Mouse (Mus musculus): ENCODE measurements around the gene Mcrip1.

Gene Mcrip1

DNA sequence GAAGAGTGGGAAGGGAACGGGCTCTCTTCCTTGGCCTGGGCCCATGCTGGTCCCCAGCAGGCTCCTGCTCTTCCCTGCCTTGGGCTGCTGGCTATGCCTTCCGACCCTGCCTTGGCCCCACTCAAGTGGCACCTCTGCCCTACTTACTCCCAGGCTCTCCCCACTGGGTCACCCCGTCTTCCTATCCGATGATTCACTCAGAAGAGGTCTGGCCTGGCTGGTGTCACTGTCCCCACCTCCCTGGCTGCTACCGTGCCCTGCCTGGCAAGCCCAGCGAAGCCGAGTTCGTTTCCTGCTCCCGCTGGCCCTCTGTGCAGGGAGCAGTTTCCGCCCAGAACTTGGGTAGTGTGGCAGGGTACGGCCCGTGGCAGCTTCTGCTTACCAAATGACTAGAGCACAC is 51.3 kb downstream of the Mcrip1 start:
- Histone ChIP-seq H3K36me3 (ENCODE audit: insufficient read depth, low read length) (peaks cover 61% of the 10 kb centered on the region), H3K27me3 (ENCODE audit: insufficient read depth, low read length) (no peaks in the 10 kb centered on the region), H3K9me3 (ENCODE audit: low read length) (no peaks in the 10 kb centered on the region), H3K4me1 (replicated peaks; ENCODE audit: low read depth, low read length) (peaks cover 32% of the 10 kb centered on the region), H3K4me3 (replicated peaks; ENCODE audit: low read length) (peak overlapping the region; percentile 17; the same call in 1 of the 2 replicates)
- TF ChIP-seq CTCF (conservative IDR thresholded peaks at IDR 0.05; ENCODE audit: low read length) (no peak), POU5F1 (IDR thresholded peaks at IDR 0.05; ENCODE audit: borderline replicate concordance, low read length) (no peak), NANOG (IDR thresholded peaks at IDR 0.05; ENCODE audit: borderline replicate concordance, low read length) (no peak)

- no peaks in the 10 kb centered on the region for H3K27me3 ChIP-seq (ENCODE audit: insufficient read depth, low read length)
- no peak overlapping the region for H3K4me3 ChIP-seq (replicated peaks; ENCODE audit: low read length)
- H3K9me3 ChIP-seq (ENCODE audit: low read length) = no peaks in the 10 kb centered on the region
- H3K36me3 ChIP-seq (ENCODE audit: insufficient read depth, low read length) = peaks cover 61% of the 10 kb centered on the region
- no peak for TF ChIP-seq CTCF (conservative IDR thresholded peaks at IDR 0.05; ENCODE audit: low read length)
- no peak for TF ChIP-seq POU5F1 (IDR thresholded peaks at IDR 0.05; ENCODE audit: borderline replicate concordance, low read length)
- no peak for TF ChIP-seq NANOG (IDR thresholded peaks at IDR 0.05; ENCODE audit: borderline replicate concordance, low read length)
- peaks cover 40% of the 10 kb centered on the region for H3K4me1 ChIP-seq (replicated peaks; ENCODE audit: low read depth, low read length)
Measured at GRCm38 (mm10) chr11:120497436-120497835, 52.1 kb downstream of the Mcrip1 start.

DNA sequence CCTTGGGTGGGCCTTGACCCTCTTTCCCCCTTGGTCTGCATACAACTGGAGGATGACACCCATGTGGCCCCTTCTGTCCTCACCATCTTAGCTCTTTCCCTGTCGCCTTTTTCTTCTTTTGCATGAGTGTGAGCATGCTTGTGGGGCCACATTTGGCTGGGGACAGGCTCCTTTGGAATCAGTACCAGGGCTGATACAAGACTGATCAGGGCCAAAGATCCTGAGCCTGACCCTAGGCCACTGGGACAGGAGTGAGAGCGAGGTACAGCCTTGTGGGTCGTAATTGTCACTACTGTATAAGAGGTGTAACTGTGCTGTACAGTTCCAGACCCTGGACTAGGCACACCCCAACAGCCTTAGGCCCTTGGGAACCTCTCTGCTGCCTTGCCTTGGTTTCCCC is 55.6 kb downstream of the Mcrip1 start:
- Histone ChIP-seq H3K9me3 (ENCODE audit: low read length) (no peaks in the 10 kb centered on the region), H3K4me1 (replicated peaks; ENCODE audit: low read depth, low read length) (peaks cover 66% of the 10 kb centered on the region), H3K36me3 (ENCODE audit: insufficient read depth, low read length) (peaks cover 74% of the 10 kb centered on the region), H3K4me3 (replicated peaks; ENCODE audit: low read length) (no peak overlapping the region), H3K27me3 (ENCODE audit: insufficient read depth, low read length) (no peaks in the 10 kb centered on the region)
- TF ChIP-seq POU5F1 (IDR thresholded peaks at IDR 0.05; ENCODE audit: borderline replicate concordance, low read length) = no peak
- TF ChIP-seq CTCF (conservative IDR thresholded peaks at IDR 0.05; ENCODE audit: low read length) = no peak
- no peak for TF ChIP-seq NANOG (IDR thresholded peaks at IDR 0.05; ENCODE audit: borderline replicate concordance, low read length)

- Histone ChIP-seq H3K36me3 (ENCODE audit: insufficient read depth, low read length) (peaks cover 74% of the 10 kb centered on the region), H3K4me1 (replicated peaks; ENCODE audit: low read depth, low read length) (peaks cover 66% of the 10 kb centered on the region), H3K9me3 (ENCODE audit: low read length) (no peaks in the 10 kb centered on the region), H3K4me3 (replicated peaks; ENCODE audit: low read length) (0 out of 2 replicates have a peak overlapping the region, but pooled peaks have one; percentile 96), H3K27me3 (ENCODE audit: insufficient read depth, low read length) (no peaks in the 10 kb centered on the region)
- TF ChIP-seq POU5F1 (IDR thresholded peaks at IDR 0.05; ENCODE audit: borderline replicate concordance, low read length) = no peak
- no peak for TF ChIP-seq CTCF (conservative IDR thresholded peaks at IDR 0.05; ENCODE audit: low read length)
- TF ChIP-seq NANOG (IDR thresholded peaks at IDR 0.05; ENCODE audit: borderline replicate concordance, low read length) = no peak
Measured at GRCm38 (mm10) chr11:120493351-120493750, 56.2 kb downstream of the Mcrip1 start.

Measured in E14TG2a.4 (cell line).